Mouse (Mus musculus) ES-E14 (cell line): ENCODE measurements at regions not wholly inside any gene's neighbourhood (a gene's known extent, or its start where the extent isn't known, plus 50 kb on each side); places are given as distances from the start of the nearest gene placed in this dataset.

Experiments used
- CHD2 ChIP-seq: IDR thresholded peaks from 2 replicates; pipeline ENCODE4 v1.6.1; 2014; ENCODE audit warnings: mild to moderate bottlenecking, low read depth, low read length, inconsistent platforms
- HCFC1 ChIP-seq: IDR thresholded peaks from 2 replicates; pipeline ENCODE4 v1.6.1; 2012; ENCODE audit warnings: low read length, inconsistent platforms, borderline replicate concordance; ENCODE audit not compliant: insufficient read depth
- ZNF384 ChIP-seq: IDR thresholded peaks from 2 replicates; pipeline ENCODE4 v1.6.1; 2012; ENCODE audit warnings: low read depth, low read length, inconsistent platforms

DNA sequence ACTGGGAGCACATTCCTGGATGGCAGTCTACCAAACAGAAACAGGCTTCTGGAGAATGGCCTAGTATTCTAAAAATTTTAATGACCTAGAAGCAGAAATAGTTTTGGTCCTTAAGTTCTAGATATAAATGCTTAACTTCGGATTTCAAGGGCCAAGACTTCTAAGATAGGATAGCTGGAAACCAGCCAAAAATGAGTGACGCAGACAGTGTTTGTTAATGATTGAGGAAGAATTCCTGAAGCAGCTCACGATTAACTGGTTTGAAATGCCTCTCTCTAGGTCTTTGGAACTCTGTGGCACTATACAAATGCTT lies 213.9 kb upstream of the Gm5148 start:
- no peak for TF ChIP-seq CHD2
- no peak for TF ChIP-seq ZNF384
- no peak for TF ChIP-seq HCFC1
